ENCODE assay signal across 9 mouse cellular contexts in genomic region chr11:70815498-70816078, GRCm38 (mm10). TPM values are rescaled to one million over a fixed set of nuclear protein-coding genes. Genes with fewer than 3 reads are reported as not detected.
DNase-seq lines count a peak whose midpoint lies in the region; ATAC-seq and TF ChIP-seq lines count a peak whose summit lies in the region.
"Had no signal": no experiment of that assay in that cellular context is flagged by ENCODE, and none has a peak within 500 bp of the region (broad histone marks: within the 10 kb centered on the region; RNA-seq: fewer than 3 reads in every experiment).

No protein-coding gene starts in this region.

- no peaks in the 10 kb centered on the region for H3K36me3 ChIP-seq in midbrain, embryonic 11.5 days (ENCODE audit: control insufficient read depth, insufficient read depth, low read length)
- H3K36me3 ChIP-seq in midbrain, embryonic 13.5 days: no peaks in the 10 kb centered on the region
- H3K36me3 ChIP-seq: heart, embryonic 13.5 days had no signal

- H3K27ac ChIP-seq in midbrain, embryonic 11.5 days (ENCODE audit: low read depth, low read length): no peak overlapping the region
- H3K27ac ChIP-seq in midbrain, embryonic 13.5 days: no peak overlapping the region
- H3K27ac ChIP-seq in left cerebral cortex, adult 2 months: no peak overlapping the region
- H3K27ac ChIP-seq: heart, embryonic 13.5 days had no signal

- H3K9ac ChIP-seq in midbrain, embryonic 11.5 days (ENCODE audit: low read length): no peak overlapping the region
- no peak overlapping the region for H3K9ac ChIP-seq in midbrain, embryonic 13.5 days (replicated peaks)
- H3K9ac ChIP-seq: heart, embryonic 13.5 days had no signal

- no peaks in the 10 kb centered on the region for H3K4me1 ChIP-seq in midbrain, embryonic 11.5 days (ENCODE audit: control insufficient read depth, insufficient read depth, low read length)
- no peaks in the 10 kb centered on the region for H3K4me1 ChIP-seq in midbrain, embryonic 13.5 days (replicated peaks)
- H3K4me1 ChIP-seq: heart, embryonic 13.5 days had no signal

- H3K4me2 ChIP-seq in midbrain, embryonic 11.5 days: no peak overlapping the region
- H3K4me2 ChIP-seq in midbrain, embryonic 13.5 days (replicated peaks): no peak overlapping the region
- H3K4me2 ChIP-seq: heart, embryonic 13.5 days had no signal

- no peak for ATAC-seq in midbrain, embryonic 11.5 days (ENCODE audit: low FRiP score)
- ATAC-seq in midbrain, embryonic 13.5 days: no peak

- no peaks in the 10 kb centered on the region for H3K27me3 ChIP-seq in midbrain, embryonic 11.5 days (ENCODE audit: control insufficient read depth, insufficient read depth, low read length)
- H3K27me3 ChIP-seq in midbrain, embryonic 13.5 days: no peaks in the 10 kb centered on the region
- H3K27me3 ChIP-seq: heart, embryonic 13.5 days had no signal

- intact Hi-C loops in heart, postnatal 36 days (cut with DNase I): loop anchor here (1.0 kb wide), 1 partner anchor 38 kb away; no protein-coding TSS in a partner anchor
- intact Hi-C loops in left cerebral cortex, adult 2 months (cut with DNase I): loop anchor here (5.0 kb wide), 1 partner anchor 38 kb away; no protein-coding TSS in a partner anchor

- no peaks in the 10 kb centered on the region for H3K9me3 ChIP-seq in midbrain, embryonic 11.5 days (ENCODE audit: control insufficient read depth, low read length)
- no peaks in the 10 kb centered on the region for H3K9me3 ChIP-seq in midbrain, embryonic 13.5 days
- H3K9me3 ChIP-seq: heart, embryonic 13.5 days had no signal

- no peak overlapping the region for H3K4me3 ChIP-seq in midbrain, embryonic 11.5 days (ENCODE audit: low read depth, low read length)
- H3K4me3 ChIP-seq in midbrain, embryonic 13.5 days (replicated peaks): no peak overlapping the region
- no peak overlapping the region for H3K4me3 ChIP-seq in left cerebral cortex, adult 2 months
- H3K4me3 ChIP-seq: heart, embryonic 13.5 days had no signal

- TF ChIP-seq CTCF in left cerebral cortex, adult 2 months (IDR thresholded peaks at IDR 0.05): peak; percentile 86

- DNase-seq in midbrain, embryonic 11.5 days (ENCODE audit: low spot score, missing footprints): peak; percentile 98
- DNase-seq in T-cell, adult 2 months (ENCODE audit: low spot score): peak; percentile 70
- peak; percentile 54 to 70 for DNase-seq in cerebellum, postnatal 25 days
- DNase-seq in heart, postnatal 36 days: peak; percentile 54 to 57
- DNase-seq in left cerebral cortex, adult 2 months (ENCODE audit: extremely low spot score in 1 of 2, low spot score in 2 of 2): peak; percentile 47 to 57
- DNase-seq in natural killer cell, adult 2 months (ENCODE audit: low spot score in 2 of 2): peak; percentile 76 to 78
- DNase-seq in thymus, postnatal 14 days: peak; percentile 64

- WGBS in midbrain, embryonic 11.5 days: 34% methylated on average over 6 of the region's 6 CpGs
- WGBS in midbrain, embryonic 13.5 days: 25% methylated on average over 6 of the region's 6 CpGs

RNA-seq across cellular contexts. Expression of gene Scimp, which starts 3.2 kb away (rescaled TPM):
- not detected in 2 replicates for polyA plus RNA-seq in midbrain, embryonic 11.5 days (2014; fragmentation: Nextera tagmentation; extraction: Ambion mirVana)
- 0.19 TPM in 1 of 2 replicates, not detected in the other for polyA plus RNA-seq in midbrain, embryonic 13.5 days (2015; fragmentation: Nextera tagmentation; extraction: Ambion mirVana)
- total RNA-seq in heart, postnatal 36 days (2021): under 1 TPM; 0.47 to 0.89 TPM
- not detected for total RNA-seq in left cerebral cortex, adult 2 months (2021)

RNA-seq across cellular contexts. Expression of gene Rabep1, which starts 29.0 kb away (rescaled TPM):
- polyA plus RNA-seq in midbrain, embryonic 11.5 days (2014; fragmentation: Nextera tagmentation; extraction: Ambion mirVana): 41.7 and 44.2 TPM in 2 replicates
- 74.0 and 77.2 TPM in 2 replicates for polyA plus RNA-seq in midbrain, embryonic 13.5 days (2015; fragmentation: Nextera tagmentation; extraction: Ambion mirVana)
- 10 to 100 TPM; 35.9 to 36.5 TPM for total RNA-seq in heart, postnatal 36 days (2021)
- 100 to 1,000 TPM; 125 to 132 TPM for total RNA-seq in left cerebral cortex, adult 2 months (2021)

RNA-seq across cellular contexts. Expression of gene Zfp3, which starts 51.6 kb away (rescaled TPM):
- polyA plus RNA-seq in midbrain, embryonic 11.5 days (2014; fragmentation: Nextera tagmentation; extraction: Ambion mirVana): 10.2 and 11.0 TPM in 2 replicates
- polyA plus RNA-seq in midbrain, embryonic 13.5 days (2015; fragmentation: Nextera tagmentation; extraction: Ambion mirVana): 13.2 and 15.1 TPM in 2 replicates
- 1 to 10 TPM; 6.5 to 6.7 TPM for total RNA-seq in heart, postnatal 36 days (2021)
- 10 to 100 TPM; 18.2 to 19.5 TPM for total RNA-seq in left cerebral cortex, adult 2 months (2021)
